Mouse (Mus musculus): ENCODE measurements around the gene Clec4e.
"Not testable (repeated sequence)": the region's sequence is repeated elsewhere in the genome, so short reads cannot be mapped to it uniquely, and the experiment has no call there.

The Clec4e gene

GRCm38 (mm10) chr6:123289753-123290152 lies at the start of gene Clec4e:
Gene Clec4e, minus strand, starts transcription at chr6:123289870.
- no peak for DNase-seq (ENCODE audit: low spot score)

DNA sequence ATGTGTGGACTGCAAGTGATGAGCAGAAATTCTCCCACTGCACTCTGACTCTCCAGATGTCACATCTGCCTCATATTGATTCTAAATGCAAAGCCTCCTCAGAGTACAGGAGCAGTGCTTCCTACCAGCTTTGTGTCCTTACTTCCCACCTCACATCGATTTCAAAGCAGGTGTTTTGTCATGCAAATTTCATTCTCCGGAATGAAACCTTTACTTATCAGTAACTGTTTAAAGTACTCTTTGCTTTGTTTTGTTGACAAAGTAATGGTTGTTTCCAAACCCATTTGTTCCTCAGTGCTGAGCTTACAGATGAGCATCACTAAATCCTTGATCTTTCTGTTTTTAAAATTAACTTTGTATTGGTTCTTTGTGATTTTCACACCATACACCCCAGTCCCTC lies 42.8 kb upstream of the Clec4e start:
- DNase-seq (ENCODE audit: low spot score) = no peak

GRCm38 (mm10) chr6:123308033-123308432 lies 18.4 kb upstream of the Clec4e start, which contains the start of gene Vmn2r19:
Gene Vmn2r19, plus strand, starts transcription at chr6:123308333.
- no peak for DNase-seq (ENCODE audit: low spot score)

- not testable (repeated sequence) for DNase-seq (ENCODE audit: low spot score)
These were observed 16.6 kb upstream of the Clec4e start for GRCm38 (mm10) chr6:123306315-123306714.

- no peak for DNase-seq (ENCODE audit: low spot score)
These were observed 7.0 kb upstream of the Clec4e start for GRCm38 (mm10) chr6:123296687-123297086.

DNA sequence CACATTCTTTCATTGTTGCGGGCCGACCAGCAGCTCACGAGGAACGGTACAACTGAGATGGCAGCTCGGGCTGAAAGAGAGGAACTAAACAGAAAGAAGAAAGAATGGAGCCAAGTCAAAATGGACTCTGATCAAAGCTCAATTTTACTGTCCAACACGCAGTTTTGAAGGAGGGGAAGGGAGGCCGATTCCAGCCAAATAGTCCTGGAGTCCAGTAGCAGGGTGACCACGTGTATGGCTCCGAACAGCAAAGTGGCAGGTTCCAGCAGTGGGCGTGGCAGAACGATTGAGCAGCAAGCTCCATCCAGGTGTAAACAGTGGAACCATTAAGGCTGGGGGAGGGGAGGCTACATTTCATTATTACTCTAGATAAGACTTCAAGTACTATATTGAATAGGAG lies 3.8 kb upstream of the Clec4e start:
- not testable (repeated sequence) for DNase-seq (ENCODE audit: low spot score)

GRCm38 (mm10) chr6:123292751-123293400 lies 3.2 kb upstream of the Clec4e start:
- DNase-seq (ENCODE audit: low spot score) = no peak

- DNase-seq (ENCODE audit: low spot score) = no peak
These were observed 739 bp downstream of the Clec4e start for GRCm38 (mm10) chr6:123288931-123289330.

DNA sequence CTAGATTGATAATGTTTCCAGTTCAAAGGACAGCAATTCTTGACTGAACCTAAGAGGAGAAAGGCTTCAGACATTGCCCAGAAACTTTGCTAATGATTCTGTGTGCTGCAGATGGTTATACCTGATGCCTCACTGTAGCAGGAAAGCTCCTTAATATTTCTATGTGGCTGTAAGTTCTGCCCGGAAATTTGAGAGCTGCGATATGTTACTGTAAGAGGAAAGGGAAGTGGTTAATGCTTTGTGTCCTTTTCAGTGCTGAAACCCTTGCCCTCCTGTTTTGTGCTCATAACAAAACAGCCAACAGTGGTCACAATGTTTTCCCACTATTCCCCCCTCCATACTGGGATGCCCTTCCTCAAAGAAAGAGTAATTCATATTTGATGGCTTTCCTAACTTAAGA lies 3.4 kb downstream of the Clec4e start:
- no peak for DNase-seq (ENCODE audit: low spot score)

- no peak for DNase-seq (ENCODE audit: low spot score)
These were observed 10.2 kb downstream of the Clec4e start for GRCm38 (mm10) chr6:123279443-123279842.

DNA sequence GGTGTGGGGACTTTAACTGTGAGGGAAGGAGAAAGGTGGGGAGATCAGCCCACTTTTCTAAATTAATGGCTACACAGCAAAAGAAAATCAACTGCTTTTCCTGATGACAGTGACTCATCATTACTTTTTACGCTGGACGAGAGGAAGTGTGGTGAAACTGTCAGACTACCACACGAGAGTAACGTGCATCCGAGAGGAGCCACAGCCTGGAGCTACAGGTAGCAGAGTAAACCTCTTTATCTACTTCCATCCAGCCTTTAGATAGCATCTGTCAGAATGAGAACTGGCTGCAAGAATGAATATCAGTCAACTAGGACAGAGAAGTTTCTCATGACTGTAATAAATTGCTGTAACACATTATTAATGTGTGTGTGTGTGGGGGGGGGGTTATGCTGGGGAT lies 22.7 kb downstream of the Clec4e start:
- DNase-seq (ENCODE audit: low spot score) = no peak

GRCm38 (mm10) chr6:123265809-123266208 lies 23.9 kb downstream of the Clec4e start:
- no peak for DNase-seq (ENCODE audit: low spot score)

DNA sequence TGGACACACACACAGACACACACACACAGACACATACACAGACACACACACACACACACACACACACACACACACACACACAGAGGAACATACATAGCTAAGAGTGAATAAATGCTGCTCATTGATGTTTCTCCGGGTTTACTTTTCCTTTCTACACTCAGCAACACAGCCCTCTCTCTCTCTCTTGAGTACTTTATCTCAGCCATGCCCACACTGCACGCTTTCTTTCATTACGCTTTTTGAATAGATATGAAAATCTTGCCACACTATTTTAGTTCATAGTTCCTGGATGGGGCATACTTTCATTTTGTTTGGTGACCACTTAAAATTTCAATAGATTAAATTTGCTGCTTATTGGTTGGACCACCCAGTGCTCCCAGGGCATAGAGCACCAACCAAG lies 25.5 kb downstream of the Clec4e start:
- DNase-seq (ENCODE audit: low spot score) = no peak

DNA sequence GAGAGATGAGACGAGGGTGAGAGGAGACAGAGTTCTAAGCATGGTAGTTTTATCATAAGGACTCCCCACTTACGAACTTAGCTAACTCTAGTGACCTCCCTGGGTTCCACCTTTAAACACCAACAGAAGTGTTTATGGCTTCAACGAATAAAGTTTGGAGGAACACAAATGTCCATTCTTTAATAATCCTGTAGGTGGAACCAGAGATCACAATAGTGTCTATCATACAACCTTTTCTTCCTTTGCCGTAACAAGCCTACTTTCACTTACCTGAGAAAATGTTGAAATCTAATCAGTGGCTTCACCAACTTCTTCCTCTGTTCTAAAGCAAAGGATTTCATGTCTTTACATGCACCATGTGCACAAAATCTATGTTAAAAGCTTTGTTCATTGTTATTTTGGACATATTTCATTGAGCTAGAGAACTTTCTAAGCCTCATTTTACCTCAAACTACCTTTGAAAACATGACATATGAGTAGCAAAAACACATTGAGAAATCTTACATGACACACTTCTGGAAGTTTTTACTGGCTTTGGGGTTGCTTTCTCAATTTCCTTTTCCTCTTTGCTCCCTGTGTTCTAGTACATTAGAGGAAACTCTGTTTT lies 28.0 kb downstream of the Clec4e start, which contains the start of gene Clec4d:
TSS of gene Clec4d (plus strand) at position 557 of the 607 bp plus-strand sequence.
- DNase-seq (ENCODE audit: low spot score) = no peak

- DNase-seq (ENCODE audit: low spot score) = no peak
These were observed 28.8 kb downstream of the Clec4e start for GRCm38 (mm10) chr6:123260868-123261267.

DNA sequence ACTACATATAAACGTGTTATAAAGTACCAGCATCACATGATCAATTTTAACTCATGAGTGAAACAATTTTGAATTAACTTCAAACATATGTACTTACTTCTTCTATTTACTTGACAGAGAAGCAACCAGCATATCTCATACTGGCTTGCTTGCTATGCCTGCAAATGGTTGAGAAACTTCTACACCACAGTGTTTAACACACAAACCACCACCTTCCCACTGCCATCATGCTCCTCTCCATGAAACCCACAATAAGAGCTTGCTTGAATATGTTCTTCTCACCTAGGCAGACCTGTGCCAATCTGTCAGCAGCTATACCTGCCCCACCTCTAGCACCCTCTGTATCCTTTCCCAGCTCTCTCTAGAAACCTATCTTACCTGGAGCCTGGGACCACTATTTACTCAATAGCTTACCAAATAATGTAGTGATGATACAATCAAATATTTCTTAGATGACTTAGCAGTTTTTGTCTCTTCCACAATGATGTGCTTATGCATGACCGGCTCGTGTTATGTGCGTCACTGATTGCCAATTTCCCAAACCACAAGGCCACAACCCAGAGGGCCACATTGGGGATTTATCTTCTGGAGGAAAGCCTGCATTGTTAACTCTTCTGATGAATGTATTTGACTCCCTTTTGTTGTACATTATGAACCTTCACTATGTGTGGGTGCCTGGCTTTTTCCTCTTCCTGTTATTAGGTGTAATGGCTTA lies 29.6 kb downstream of the Clec4e start:
- DNase-seq (ENCODE audit: low spot score) = no peak

DNA sequence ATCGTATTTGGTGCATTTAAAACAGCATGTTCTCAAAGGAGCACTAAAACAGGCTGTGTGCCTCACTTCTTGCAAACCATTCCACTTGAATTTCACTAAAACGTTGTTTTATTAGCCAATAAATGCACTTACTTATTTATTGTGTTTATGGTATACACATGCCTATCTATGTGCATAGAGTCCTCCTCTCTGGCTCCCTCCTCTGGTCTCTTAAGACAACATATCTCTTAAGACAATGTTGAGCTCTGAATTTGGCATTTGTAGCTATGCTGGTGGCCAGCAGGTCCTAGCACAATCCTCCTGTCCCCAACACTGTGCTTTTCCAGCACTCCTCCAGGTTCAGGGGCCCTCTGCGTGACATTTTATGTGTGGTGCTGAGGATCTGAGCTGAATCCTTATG lies 30.7 kb downstream of the Clec4e start:
- DNase-seq (ENCODE audit: low spot score) = no peak

DNA sequence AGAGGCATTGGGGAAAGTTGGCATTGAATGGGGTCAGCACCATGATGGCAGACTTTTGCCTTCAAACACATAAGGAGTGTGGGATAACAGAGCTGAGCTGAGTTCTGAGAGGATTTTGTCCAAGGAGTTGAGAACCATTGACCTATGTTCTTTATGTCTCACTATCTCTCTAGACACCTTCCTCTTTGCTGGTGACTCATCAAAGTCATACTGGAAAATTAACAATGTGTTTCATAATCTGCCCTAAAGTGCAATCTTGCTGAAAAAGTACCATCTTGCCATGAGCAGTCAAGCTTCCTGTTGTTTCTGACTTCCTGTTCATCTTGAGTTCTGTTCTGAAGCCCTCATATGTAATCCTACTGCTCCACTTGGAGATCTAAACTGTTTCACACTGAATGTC lies 36.9 kb downstream of the Clec4e start:
- DNase-seq (ENCODE audit: low spot score) = no peak

DNA sequence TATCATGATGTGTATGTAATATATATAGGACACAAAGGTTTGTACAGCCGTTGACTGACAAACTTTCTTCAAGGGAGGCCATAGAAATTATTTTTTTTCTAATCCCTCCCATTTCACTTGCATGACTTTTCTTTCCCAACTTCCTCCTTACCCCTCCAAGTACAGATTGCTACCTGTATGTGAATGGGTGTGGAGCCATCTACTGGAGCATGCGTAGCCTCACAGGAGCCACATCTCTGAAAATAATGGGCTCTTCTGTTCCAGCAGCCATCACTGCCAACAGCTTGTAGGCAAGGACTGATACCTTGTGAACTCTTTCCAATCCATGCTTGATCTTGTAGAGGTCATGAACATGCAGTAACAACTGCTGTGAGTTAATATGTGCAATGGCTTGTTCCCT lies 40.8 kb downstream of the Clec4e start:
- DNase-seq (ENCODE audit: low spot score) = not testable (repeated sequence)

GRCm38 (mm10) chr6:123244201-123244600 lies 45.5 kb downstream of the Clec4e start:
- no peak for DNase-seq (ENCODE audit: low spot score)

- DNase-seq (ENCODE audit: low spot score) = no peak
These were observed 52.1 kb downstream of the Clec4e start for GRCm38 (mm10) chr6:123237582-123237981.

All from urinary bladder, postnatal 14 days (tissue).